Mouse (Mus musculus): ENCODE measurements around the gene Dnah9. TPM values are rescaled to one million over a fixed set of nuclear protein-coding genes. Genes with fewer than 3 reads are reported as not detected.

Gene Dnah9
- polyA plus RNA-seq (2012; rRNA removed; ENCODE audit: low replicate concordance): 0.04 and 0.06 TPM in 2 replicates

GRCm38 (mm10) chr11:66167801-66168651, at the start of gene Dnah9:
Gene Dnah9 (minus strand): TSS chr11:66168551.

GRCm38 (mm10) chr11:65806909-65807504, 361.3 kb downstream of the Dnah9 start, which contains the start of gene Zkscan6:
Gene Zkscan6 (plus strand): TSS chr11:65807175.

GRCm38 (mm10) chr11:65788154-65788553, 380.2 kb downstream of the Dnah9 start, which contains the start of gene Map2k4:
Gene Map2k4 (minus strand): TSS chr11:65788297.

Measured in subcutaneous adipose tissue, adult 2 months (tissue).